ENCODE assay signal across 27 mouse cellular contexts in the genomic region with DNA sequence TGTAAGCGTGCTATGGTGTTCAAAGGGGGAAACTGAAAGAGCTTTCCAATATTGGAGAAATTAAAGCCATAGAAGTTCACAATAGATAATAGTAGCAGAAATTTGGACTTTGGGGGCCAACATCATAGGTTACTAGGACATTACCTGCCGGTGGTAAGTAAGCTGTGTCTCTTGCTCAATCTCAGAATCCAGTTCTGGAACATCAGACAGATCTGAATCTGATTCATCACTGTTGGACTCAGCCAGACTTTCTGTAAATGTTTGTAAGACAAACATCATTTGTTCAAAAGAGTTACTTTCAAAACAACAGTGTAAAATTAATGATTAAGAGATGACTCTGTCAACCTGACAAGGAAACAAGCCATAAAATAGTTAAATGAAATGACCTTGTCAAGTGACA.
"Had no signal": no experiment of that assay in that cellular context is flagged by ENCODE, and none has a peak within 500 bp of the region (broad histone marks: within the 10 kb centered on the region; RNA-seq: fewer than 3 reads in every experiment).

No protein-coding gene starts in this region.

- H3K4me1 ChIP-seq: embryonic facial prominence, embryonic 10.5 days; embryonic facial prominence, embryonic 12.5 days; embryonic facial prominence, embryonic 13.5 days; embryonic facial prominence, embryonic 15.5 days; forebrain, embryonic 10.5 days; forebrain, embryonic 12.5 days; forebrain, embryonic 13.5 days; forebrain, embryonic 15.5 days had no signal

- H3K36me3 ChIP-seq: embryonic facial prominence, embryonic 12.5 days; embryonic facial prominence, embryonic 13.5 days; embryonic facial prominence, embryonic 15.5 days had no signal

- H3K27me3 ChIP-seq: embryonic facial prominence, embryonic 12.5 days; embryonic facial prominence, embryonic 13.5 days; embryonic facial prominence, embryonic 15.5 days; forebrain, embryonic 12.5 days; forebrain, embryonic 13.5 days; forebrain, embryonic 15.5 days had no signal

- H3K9ac ChIP-seq: embryonic facial prominence, embryonic 12.5 days; embryonic facial prominence, embryonic 13.5 days; embryonic facial prominence, embryonic 15.5 days; forebrain, embryonic 12.5 days; forebrain, embryonic 13.5 days; forebrain, embryonic 15.5 days; forebrain, postnatal 0 days had no signal

- H3K9me3 ChIP-seq: embryonic facial prominence, embryonic 10.5 days; embryonic facial prominence, embryonic 12.5 days; embryonic facial prominence, embryonic 13.5 days; embryonic facial prominence, embryonic 15.5 days; forebrain, embryonic 12.5 days; forebrain, embryonic 13.5 days; forebrain, embryonic 15.5 days had no signal

- ATAC-seq: forebrain, embryonic 13.5 days; forebrain, embryonic 14.5 days; forebrain, embryonic 15.5 days; forebrain, embryonic 16.5 days; forebrain, postnatal 0 days had no signal

- DNase-seq: cerebellum, adult 18-20 months; cerebellum, adult 2 months; cerebellum, adult 8-10 months; cerebellum, adult 9-10 months; cerebellum, adult 9-11 months; cerebellum, postnatal 10 days; cerebellum, postnatal 14 days; cerebellum, postnatal 25 days; cerebellum, postnatal 36 days; embryo, embryonic 11 days; forebrain, postnatal 0 days; gastrocnemius, adult 2 months; gastrocnemius, postnatal 10 days; gastrocnemius, postnatal 14 days; gastrocnemius, postnatal 25 days; gastrocnemius, postnatal 36 days had no signal

- H3K27ac ChIP-seq: embryonic facial prominence, embryonic 10.5 days; embryonic facial prominence, embryonic 12.5 days; embryonic facial prominence, embryonic 13.5 days; embryonic facial prominence, embryonic 15.5 days; forebrain, embryonic 10.5 days; forebrain, embryonic 12.5 days; forebrain, embryonic 13.5 days; forebrain, embryonic 15.5 days; gastrocnemius, adult 2 months had no signal

- H3K4me2 ChIP-seq: embryonic facial prominence, embryonic 12.5 days; embryonic facial prominence, embryonic 13.5 days; embryonic facial prominence, embryonic 15.5 days; forebrain, embryonic 12.5 days; forebrain, embryonic 13.5 days; forebrain, embryonic 15.5 days had no signal

- H3K4me3 ChIP-seq: embryonic facial prominence, embryonic 10.5 days; embryonic facial prominence, embryonic 12.5 days; embryonic facial prominence, embryonic 13.5 days; embryonic facial prominence, embryonic 15.5 days; erythroblast, embryonic 14.5 days; forebrain, embryonic 10.5 days; forebrain, embryonic 12.5 days; forebrain, embryonic 13.5 days; forebrain, embryonic 15.5 days; gastrocnemius, adult 2 months had no signal
